Mouse (Mus musculus): ENCODE data around the gene Nuak1.

Nuak1 gene

GRCm38 (mm10) chr10:84345730-84346129, 94.7 kb downstream of the Nuak1 start:
- DNase-seq (ENCODE audit: low read depth, low spot score), result no peak

- DNase-seq (ENCODE audit: low read depth, low spot score), result no peak
Observed at GRCm38 (mm10) chr10:84343536-84343935, 96.9 kb downstream of the Nuak1 start.

- no peak for DNase-seq (ENCODE audit: low read depth, low spot score)
Observed at GRCm38 (mm10) chr10:84339456-84339855, 100.9 kb downstream of the Nuak1 start.

GRCm38 (mm10) chr10:84338752-84339151, 101.6 kb downstream of the Nuak1 start:
- DNase-seq (ENCODE audit: low read depth, low spot score), result peak; percentile 67

- peak; percentile 68 for DNase-seq (ENCODE audit: low read depth, low spot score)
Observed at GRCm38 (mm10) chr10:84335441-84335840, 105.0 kb downstream of the Nuak1 start.

- no peak for DNase-seq (ENCODE audit: low read depth, low spot score)
Observed at GRCm38 (mm10) chr10:84329822-84330221, 110.6 kb downstream of the Nuak1 start.

- no peak for DNase-seq (ENCODE audit: low read depth, low spot score)
Observed at GRCm38 (mm10) chr10:84329336-84329735, 111.1 kb downstream of the Nuak1 start.

GRCm38 (mm10) chr10:84324018-84324417, 116.4 kb downstream of the Nuak1 start:
- DNase-seq (ENCODE audit: low read depth, low spot score), result no peak
